26 mouse cellular contexts compared by ENCODE assay signal in the genomic region with DNA sequence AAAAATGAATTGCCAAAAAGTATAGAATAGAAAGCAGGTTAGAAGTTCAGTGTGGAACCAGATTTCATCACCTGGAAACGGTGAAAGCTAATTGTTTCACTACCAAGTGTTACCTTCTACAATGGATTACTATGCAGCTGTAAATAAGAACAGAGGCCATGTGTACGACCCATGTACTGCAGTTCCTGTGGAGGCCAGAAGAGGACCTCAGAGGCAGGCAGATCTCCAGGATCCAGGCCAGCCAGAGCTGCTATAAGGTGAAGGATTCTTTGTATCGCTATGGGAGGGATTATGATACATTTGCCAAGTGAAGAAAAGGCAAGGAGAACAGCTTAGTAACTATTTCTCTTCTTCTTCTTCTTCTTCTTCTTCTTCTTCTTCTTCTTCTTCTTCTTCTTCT.
"Had no signal": no experiment of that assay in that cellular context is flagged by ENCODE, and none has a peak within 500 bp of the region (broad histone marks: within the 10 kb centered on the region; RNA-seq: fewer than 3 reads in every experiment).

No protein-coding gene starts in this region.

- H3K4me2 ChIP-seq: heart, embryonic 12.5 days; hindbrain, embryonic 12.5 days; hindbrain, embryonic 14.5 days; intestine, embryonic 15.5 days; limb, embryonic 13.5 days; limb, embryonic 15.5 days; liver, embryonic 12.5 days had no signal

- H3K4me1 ChIP-seq: heart, embryonic 12.5 days; liver, embryonic 12.5 days had no signal

- H3K4me3 ChIP-seq: gastrocnemius, adult 2 months; heart, embryonic 10.5 days; heart, embryonic 12.5 days; hindbrain, embryonic 10.5 days; hindbrain, embryonic 12.5 days; intestine, embryonic 15.5 days; layer of hippocampus, adult 2 months; limb, embryonic 13.5 days; limb, embryonic 15.5 days; liver, embryonic 12.5 days had no signal

- H3K9me3 ChIP-seq: heart, embryonic 10.5 days; heart, embryonic 12.5 days; hindbrain, embryonic 10.5 days; hindbrain, embryonic 12.5 days; intestine, embryonic 15.5 days; limb, embryonic 13.5 days; limb, embryonic 15.5 days; liver, embryonic 12.5 days had no signal

- H3K36me3 ChIP-seq: heart, embryonic 10.5 days; heart, embryonic 12.5 days; hindbrain, embryonic 10.5 days; hindbrain, embryonic 12.5 days; intestine, embryonic 15.5 days; limb, embryonic 13.5 days; limb, embryonic 15.5 days; liver, embryonic 12.5 days had no signal

- ATAC-seq: hindbrain, embryonic 16.5 days; inflammation-experienced regulatory T-cells, adult 6 months; intestine, embryonic 15.5 days; intestine, postnatal 0 days; liver, embryonic 12.5 days had no signal

- DNase-seq: gastrocnemius, adult 2 months; gastrocnemius, postnatal 10 days; gastrocnemius, postnatal 25 days; heart, adult 18-20 months; heart, postnatal 10 days; heart, postnatal 4 days; kidney, adult 18-20 months; kidney, adult 8-10 months; kidney, postnatal 10 days; kidney, postnatal 25 days; kidney, postnatal 4 days; layer of hippocampus, postnatal 36 days; left cerebral cortex, postnatal 4 days had no signal

- H3K27me3 ChIP-seq: heart, embryonic 12.5 days; hindbrain, embryonic 12.5 days; intestine, embryonic 15.5 days; limb, embryonic 13.5 days; limb, embryonic 15.5 days; liver, embryonic 12.5 days had no signal

- H3K9ac ChIP-seq: heart, embryonic 12.5 days; hindbrain, embryonic 12.5 days; hindbrain, embryonic 14.5 days; intestine, embryonic 15.5 days; limb, embryonic 13.5 days; limb, embryonic 15.5 days; liver, embryonic 12.5 days had no signal

- H3K27ac ChIP-seq: gastrocnemius, adult 2 months; heart, embryonic 10.5 days; hindbrain, embryonic 10.5 days; hindbrain, embryonic 12.5 days; hindbrain, embryonic 14.5 days; intestine, embryonic 15.5 days; layer of hippocampus, adult 2 months; limb, embryonic 13.5 days; limb, embryonic 15.5 days; liver, embryonic 12.5 days had no signal
